Mouse (Mus musculus) CH12.LX (cell line): Measurements from ENCODE around the gene Capn8. TPM values are rescaled to one million over a fixed set of nuclear protein-coding genes. Genes with fewer than 3 reads are reported as not detected.

ENCODE experiments used
- DNase-seq: peaks from one replicate; pipeline ENCODE4 v3.0.0-alpha.2; 2013; ENCODE audit errors: extremely low read depth
- H3K27ac ChIP-seq: 2 replicates; pipeline ENCODE4 v1.5.1; 2012; ENCODE audit warnings: low read depth, mild to moderate bottlenecking, control low read depth, moderate library complexity; ENCODE audit not compliant: insufficient read depth
- H3K27me3 ChIP-seq: replicated peaks from 2 replicates; pipeline ENCODE3; 2012; ENCODE audit warnings: inconsistent platforms
- H3K36me3 ChIP-seq, 2 experiments: replicated peaks in 1 of 2; 2 replicates each; pipeline versions ENCODE3 to v1.6.1; 2012; ENCODE audit warnings: inconsistent platforms in 1 of 2, low read length in 1 of 2, mild to moderate bottlenecking in 1 of 2, mixed read lengths in 1 of 2, moderate library complexity in 1 of 2; ENCODE audit not compliant: control insufficient read depth in 1 of 2, insufficient read depth in 1 of 2
- H3K4me1 ChIP-seq, 2 experiments: 2 replicates each; pipeline ENCODE4 v1.6.1; 2012; ENCODE audit warnings: inconsistent platforms in 1 of 2, moderate library complexity in 1 of 2; ENCODE audit not compliant: insufficient read depth in 2 of 2, control insufficient read depth in 1 of 2
- H3K4me2 ChIP-seq: 2 replicates; pipeline ENCODE4 v1.6.1; 2012; ENCODE audit warnings: low read depth, mild to moderate bottlenecking, control low read depth; ENCODE audit not compliant: poor library complexity, insufficient read depth, severe bottlenecking
- H3K4me3 ChIP-seq, 3 experiments: fragments of 150-350 bp in 1 of 3; sonication (generic) in 1 of 3; replicated peaks in 1 of 3; 2 replicates each; pipeline versions ENCODE3 to v1.5.1; 2011 to 2012; ENCODE audit warnings: low read depth in 2 of 3, low read length in 2 of 3, mild to moderate bottlenecking in 2 of 3, moderate library complexity in 2 of 3, control low read depth in 1 of 3, improper control_type of control experiment in 1 of 3, inconsistent platforms in 1 of 3, mixed read lengths in 1 of 3; ENCODE audit not compliant: poor library complexity in 1 of 3
- H3K79me2 ChIP-seq: replicated peaks from 2 replicates; pipeline ENCODE4 v1.6.1; 2012; ENCODE audit warnings: mild to moderate bottlenecking, moderate library complexity; ENCODE audit not compliant: control insufficient read depth, poor library complexity, insufficient read depth, severe bottlenecking; ENCODE audit errors: extremely low read depth
- H3K9ac ChIP-seq: 2 replicates; pipeline ENCODE4 v1.6.1; 2012; ENCODE audit warnings: low read depth, mild to moderate bottlenecking, control low read depth, moderate library complexity; ENCODE audit not compliant: insufficient read depth
- H3K9me3 ChIP-seq: replicated peaks from 2 replicates; pipeline ENCODE3; 2012; ENCODE audit warnings: low read length, inconsistent platforms, mixed read lengths
- CHD2 ChIP-seq: IDR thresholded peaks from 2 replicates; pipeline ENCODE4 v1.6.1; 2011; ENCODE audit warnings: low read length, improper control_type of control experiment
- E2F4 ChIP-seq: IDR thresholded peaks from 2 replicates; pipeline ENCODE4 v1.6.1; 2011; ENCODE audit warnings: low read depth, low read length, improper control_type of control experiment; ENCODE audit not compliant: insufficient replicate concordance
- EP300 ChIP-seq: IDR thresholded peaks from 2 replicates; pipeline ENCODE4 v1.6.1; 2011; ENCODE audit warnings: low read length, improper control_type of control experiment
- GABPA ChIP-seq: IDR thresholded peaks from 2 replicates; pipeline ENCODE4 v1.6.1; 2012; ENCODE audit warnings: low read depth, low read length, improper control_type of control experiment, inconsistent platforms; ENCODE audit not compliant: insufficient replicate concordance
- IRF4 ChIP-seq: IDR thresholded peaks from 2 replicates; pipeline ENCODE4 v1.6.1; 2014; ENCODE audit warnings: low read depth, mild to moderate bottlenecking, inconsistent platforms, low read length, improper control_type of control experiment
- JUN ChIP-seq: IDR thresholded peaks from 2 replicates; pipeline ENCODE4 v1.6.1; 2011; ENCODE audit warnings: low read depth, mild to moderate bottlenecking, low read length, improper control_type of control experiment, moderate library complexity; ENCODE audit not compliant: insufficient read depth
- JUND ChIP-seq: conservative IDR thresholded peaks from 2 replicates; pipeline ENCODE4 v1.6.1; 2011; ENCODE audit warnings: low read depth, low read length, improper control_type of control experiment
- MAZ ChIP-seq: IDR thresholded peaks from 2 replicates; pipeline ENCODE4 v1.6.1; 2012; ENCODE audit warnings: low read depth, mild to moderate bottlenecking, inconsistent platforms, low read length, improper control_type of control experiment, moderate library complexity
- MXI1 ChIP-seq: IDR thresholded peaks from 2 replicates; pipeline ENCODE4 v1.6.1; 2011; ENCODE audit warnings: mild to moderate bottlenecking, low read depth, low read length, improper control_type of control experiment
- MYC ChIP-seq: IDR thresholded peaks from 2 replicates; pipeline ENCODE4 v1.6.1; 2011; ENCODE audit warnings: low read depth, mild to moderate bottlenecking, improper control_type of control experiment, low read length
- NELFE ChIP-seq: IDR thresholded peaks from 2 replicates; pipeline ENCODE4 v1.6.1; 2011; ENCODE audit warnings: low read depth, low read length, improper control_type of control experiment
- NRF1 ChIP-seq: IDR thresholded peaks from 2 replicates; pipeline ENCODE4 v1.6.1; 2014; ENCODE audit warnings: low read depth, mild to moderate bottlenecking, inconsistent platforms, low read length, improper control_type of control experiment, moderate library complexity
- POLR2AphosphoS2 ChIP-seq: IDR thresholded peaks from 2 replicates; pipeline ENCODE4 v1.6.1; 2011; ENCODE audit warnings: low read depth, low read length, improper control_type of control experiment
- RCOR1 ChIP-seq: conservative IDR thresholded peaks from 2 replicates; pipeline ENCODE4 v1.6.1; 2012; ENCODE audit warnings: low read depth, mild to moderate bottlenecking, inconsistent platforms, low read length, improper control_type of control experiment
- SMC3 ChIP-seq: IDR thresholded peaks from 2 replicates; pipeline ENCODE4 v1.6.1; 2011; ENCODE audit warnings: low read depth, low read length, improper control_type of control experiment
- USF2 ChIP-seq: conservative IDR thresholded peaks from 2 replicates; pipeline ENCODE4 v1.6.1; 2011; ENCODE audit warnings: low read depth, low read length, improper control_type of control experiment
- ZMIZ1 ChIP-seq: IDR thresholded peaks from 2 replicates; pipeline ENCODE4 v1.6.1; 2012; ENCODE audit warnings: low read depth, mild to moderate bottlenecking, inconsistent platforms, low read length, improper control_type of control experiment
- dilution Hi-C: fragments of 300-500 bp; cut with MboI; formaldehyde crosslinking; loops from 2 replicates; pipeline ENCODE4 v1.14.3; 2020; ENCODE audit warnings: low sequenced_read_pairs; ENCODE audit not compliant: extremely low pct_unique_long_range_greater_than_20kb, extremely low pct_ligation_motif_present
- in situ Hi-C: fragments of 300-500 bp; cut with MboI; formaldehyde crosslinking; loops from 3 replicates; pipeline ENCODE4 v1.14.3; 2019; ENCODE audit warnings: low sequenced_read_pairs, low pct_ligation_motif_present, low pct_unique_long_range_greater_than_20kb, mixed read lengths
- polyA plus RNA-seq: library from polyadenylated mRNA; unstranded; fragments of >175 nt; gene quantifications from 2 replicates; pipeline ENCODE4 v1.2.1, GENCODE M21; 2012; ENCODE audit warnings: low read depth; ENCODE audit not compliant: insufficient read length
- total RNA-seq, 2 experiments: library from RNA; depleted of rRNA; stranded (reverse); fragments of 300-350 nt in 1 of 2; fragments of >200 nt in 1 of 2; gene quantifications; 2 replicates each; pipeline ENCODE4 v1.2.3; 2012 to 2014

Gene Capn8
- total and polyA plus RNA-seq, 3 experiments: not detected

DNA sequence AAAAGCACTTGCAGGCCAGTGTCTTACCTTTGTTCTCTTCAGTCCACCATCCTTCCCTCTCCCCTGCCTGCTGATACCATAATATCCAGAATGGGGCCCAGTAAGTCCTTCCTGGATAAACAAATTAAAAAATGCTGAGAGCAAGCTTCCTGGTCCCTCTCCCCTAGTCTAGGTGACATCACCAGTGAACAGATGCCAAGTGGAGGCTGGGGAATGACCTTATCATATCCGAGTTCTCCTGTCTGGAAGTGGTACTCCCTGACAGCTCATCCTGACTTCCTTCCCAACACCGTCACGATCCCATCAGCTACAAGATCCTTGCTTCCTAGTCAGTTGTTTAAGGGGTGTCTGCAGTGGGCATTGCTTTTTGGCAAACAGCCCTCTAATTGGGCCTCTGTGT lies 6.3 kb downstream of the Capn8 start:
- no peak overlapping the region for H3K4me2 ChIP-seq
- dilution Hi-C loops: no loop called here

DNA sequence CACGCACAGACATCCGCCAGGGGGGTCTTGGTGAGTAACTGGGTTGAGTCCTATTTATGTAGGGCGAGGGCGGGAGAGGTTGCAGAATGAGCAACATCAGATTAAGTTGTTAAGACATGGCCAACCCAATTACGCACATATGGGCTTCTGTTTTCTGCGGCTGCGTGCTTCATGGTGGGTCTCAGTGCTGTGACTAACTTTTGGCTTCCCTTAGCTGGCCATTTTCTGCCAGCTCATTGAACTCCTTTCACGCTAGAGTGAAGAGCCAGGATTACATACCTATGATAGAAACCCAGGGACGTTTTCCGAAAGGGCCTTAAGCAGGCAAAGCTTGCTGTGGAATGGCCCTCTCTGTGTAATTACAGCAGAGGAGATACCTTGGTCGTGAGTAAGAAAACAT lies 7.2 kb downstream of the Capn8 start:
- no peak for DNase-seq
- TF ChIP-seq MYC (no peak), NRF1 (no peak), SMC3 (no peak), JUN (no peak), JUND (no peak), USF2 (no peak), MXI1 (no peak), CHD2 (no peak), IRF4 (no peak), EP300 (no peak), ZMIZ1 (no peak)

More for the DNA sequence above, 6.3 kb downstream of the Capn8 start:
- H3K9ac ChIP-seq: no peak overlapping the region
- no peaks in the 10 kb centered on the region for H3K36me3 ChIP-seq
- no peaks in the 10 kb centered on the region for H3K79me2 ChIP-seq
- H3K27ac ChIP-seq: no peak overlapping the region
- in situ Hi-C loops: loop anchor here (25.0 kb wide), 2 partner anchors 216 to 691 kb away; no protein-coding TSS in a partner anchor
- H3K4me1 ChIP-seq: 0 out of 4 replicates have a peak, but pooled peaks cover 0 to 3% of the 10 kb centered on the region in 2 experiments
- TF ChIP-seq POLR2AphosphoS2: no peak
- no peak for TF ChIP-seq RCOR1
- no peak for TF ChIP-seq E2F4
- TF ChIP-seq MXI1: no peak
- TF ChIP-seq NELFE: no peak
- TF ChIP-seq CHD2: no peak
- TF ChIP-seq MAZ: no peak
- no peak for TF ChIP-seq SMC3
- no peak for TF ChIP-seq GABPA
- TF ChIP-seq, all 38 proteins: peak for 0
- no peak for DNase-seq
- Histone ChIP-seq H3K27me3 (no peaks in the 10 kb centered on the region), H3K4me3 (no peak overlapping the region), H3K9me3 (no peaks in the 10 kb centered on the region)

More for the DNA sequence above, 7.2 kb downstream of the Capn8 start:
- in situ Hi-C loops (loop anchor here (25.0 kb wide), 2 partner anchors 215 to 690 kb away; no protein-coding TSS in a partner anchor), dilution Hi-C loops (no loop called here)
- no peak overlapping the region for H3K9ac ChIP-seq
- no peaks in the 10 kb centered on the region for H3K27me3 ChIP-seq
- H3K79me2 ChIP-seq: no peaks in the 10 kb centered on the region
- H3K36me3 ChIP-seq: no peaks in the 10 kb centered on the region
- no peak overlapping the region for H3K27ac ChIP-seq
- H3K4me1 ChIP-seq: 0 out of 4 replicates have a peak, but pooled peaks cover 0 to 3% of the 10 kb centered on the region in 2 experiments
- no peak overlapping the region for H3K4me3 ChIP-seq
- no peak overlapping the region for H3K4me2 ChIP-seq
- H3K9me3 ChIP-seq: no peaks in the 10 kb centered on the region
